Mouse (Mus musculus) thymus, adult 2 months (tissue): ENCODE data around the gene Pax2. TPM values are rescaled to one million over a fixed set of nuclear protein-coding genes. Genes with fewer than 3 reads are reported as not detected.

Experiments
- DNase-seq: peaks from one replicate; pipeline ENCODE4 v3.0.0; 2021
- H3K27ac ChIP-seq: fragments of 200-500 bp; 2 replicates; pipeline ENCODE4 v1.5.1; 2012; ENCODE audit warnings: low read length, control low read depth; ENCODE audit not compliant: control insufficient read depth, insufficient read depth
- H3K27me3 ChIP-seq: fragments of 200-500 bp; 2 replicates; pipeline ENCODE4 v1.6.1; 2012; ENCODE audit warnings: mild to moderate bottlenecking, low read length, moderate library complexity, mixed read lengths; ENCODE audit not compliant: control insufficient read depth, insufficient read depth
- H3K36me3 ChIP-seq: fragments of 200-500 bp; 2 replicates; pipeline ENCODE4 v1.6.1; 2012; ENCODE audit warnings: mild to moderate bottlenecking, low read length, moderate library complexity; ENCODE audit not compliant: control insufficient read depth, insufficient read depth
- H3K4me1 ChIP-seq: fragments of 200-500 bp; replicated peaks from 2 replicates; pipeline ENCODE4 v1.6.1; 2012; ENCODE audit warnings: low read length; ENCODE audit not compliant: control insufficient read depth, insufficient read depth
- H3K4me3 ChIP-seq: fragments of 200-500 bp; 2 replicates; pipeline ENCODE4 v1.5.1; 2012; ENCODE audit warnings: mild to moderate bottlenecking, low read length, control low read depth, moderate library complexity; ENCODE audit not compliant: control insufficient read depth, insufficient read depth
- CTCF ChIP-seq: fragments of 200-500 bp; IDR thresholded peaks from 2 replicates; pipeline ENCODE4 v1.5.1; 2012; ENCODE audit warnings: mild to moderate bottlenecking, control low read depth, low read length, moderate library complexity, borderline replicate concordance; ENCODE audit not compliant: control insufficient read depth, poor library complexity, insufficient read depth; ENCODE audit errors: extremely low read depth
- POLR2A ChIP-seq: fragments of 200-500 bp; IDR thresholded peaks from 2 replicates; pipeline ENCODE4 v1.6.1; 2012; ENCODE audit warnings: mild to moderate bottlenecking, low read length, control low read depth, moderate library complexity; ENCODE audit not compliant: control insufficient read depth, poor library complexity, insufficient read depth; ENCODE audit errors: extremely low read depth
- WGBS: fragments of 180-500 bp; shearing (Covaris S2); methylation state at CpG from one replicate; pipeline ENCODE4 v1.1.7; 2018; 5-methylcytosine and 5-hydroxymethylcytosine counted together
- polyA plus RNA-seq: library from polyadenylated mRNA; depleted of rRNA; stranded (reverse); fragments of >200 nt; gene quantifications from 2 replicates; pipeline ENCODE4 v1.2.3, GENCODE M21; 2012

Gene Pax2
- polyA plus RNA-seq, 1 experiment: 0.12 TPM

GRCm38 (mm10) chr19:44749061-44749990 is 6.5 kb upstream of the Pax2 start:
- 10% methylated on average over 18 of the region's 18 CpGs for WGBS
- no peak for TF ChIP-seq CTCF
- TF ChIP-seq POLR2A: no peak
- Histone ChIP-seq H3K27ac (no peak overlapping the region), H3K27me3 (peaks cover 34% of the 10 kb centered on the region), H3K4me1 (no peaks in the 10 kb centered on the region), H3K36me3 (no peaks in the 10 kb centered on the region), H3K4me3 (no peak overlapping the region)
- no peak for DNase-seq

GRCm38 (mm10) chr19:44750051-44751041 is 5.5 kb upstream of the Pax2 start:
- no peaks in the 10 kb centered on the region for H3K4me1 ChIP-seq
- peaks cover 39% of the 10 kb centered on the region for H3K27me3 ChIP-seq
- no peaks in the 10 kb centered on the region for H3K36me3 ChIP-seq
- TF ChIP-seq CTCF: no peak
- no peak for TF ChIP-seq POLR2A
- no peak for DNase-seq
- no peak overlapping the region for H3K4me3 ChIP-seq
- under 1% methylated on average over 42 of the region's 42 CpGs for WGBS
- H3K27ac ChIP-seq: no peak overlapping the region

GRCm38 (mm10) chr19:44751042-44751441 is 4.8 kb upstream of the Pax2 start:
- Histone ChIP-seq H3K4me3 (no peak overlapping the region), H3K27me3 (peaks cover 36% of the 10 kb centered on the region)
- TF ChIP-seq POLR2A: no peak
- TF ChIP-seq CTCF: no peak

GRCm38 (mm10) chr19:44751551-44751950 is 4.3 kb upstream of the Pax2 start:
- TF ChIP-seq CTCF: no peak
- no peak for TF ChIP-seq POLR2A
- Histone ChIP-seq H3K4me1 (no peaks in the 10 kb centered on the region), H3K27ac (no peak overlapping the region), H3K36me3 (no peaks in the 10 kb centered on the region), H3K27me3 (peaks cover 33% of the 10 kb centered on the region), H3K4me3 (no peak overlapping the region)
- DNase-seq: no peak
- 8% methylated on average over 3 of the region's 3 CpGs for WGBS

More at GRCm38 (mm10) chr19:44751042-44751441, 4.8 kb upstream of the Pax2 start:
- H3K27ac ChIP-seq: no peak overlapping the region
- DNase-seq: no peak
- no peaks in the 10 kb centered on the region for H3K4me1 ChIP-seq
- 5% methylated on average over 9 of the region's 9 CpGs for WGBS
- H3K36me3 ChIP-seq: no peaks in the 10 kb centered on the region

- Histone ChIP-seq H3K36me3 (no peaks in the 10 kb centered on the region), H3K4me1 (no peaks in the 10 kb centered on the region), H3K27me3 (peaks cover 35% of the 10 kb centered on the region; the same call in 1 of the 2 replicates), H3K27ac (no peak overlapping the region), H3K4me3 (no peak overlapping the region)
- TF ChIP-seq POLR2A (no peak), CTCF (no peak)
- 15% methylated on average over 31 of the region's 31 CpGs for WGBS
- no peak for DNase-seq
These were observed 3.5 kb upstream of the Pax2 start for GRCm38 (mm10) chr19:44752056-44752940.
